Mouse (Mus musculus): ENCODE data around the gene Zc3h4.

The Zc3h4 gene

DNA sequence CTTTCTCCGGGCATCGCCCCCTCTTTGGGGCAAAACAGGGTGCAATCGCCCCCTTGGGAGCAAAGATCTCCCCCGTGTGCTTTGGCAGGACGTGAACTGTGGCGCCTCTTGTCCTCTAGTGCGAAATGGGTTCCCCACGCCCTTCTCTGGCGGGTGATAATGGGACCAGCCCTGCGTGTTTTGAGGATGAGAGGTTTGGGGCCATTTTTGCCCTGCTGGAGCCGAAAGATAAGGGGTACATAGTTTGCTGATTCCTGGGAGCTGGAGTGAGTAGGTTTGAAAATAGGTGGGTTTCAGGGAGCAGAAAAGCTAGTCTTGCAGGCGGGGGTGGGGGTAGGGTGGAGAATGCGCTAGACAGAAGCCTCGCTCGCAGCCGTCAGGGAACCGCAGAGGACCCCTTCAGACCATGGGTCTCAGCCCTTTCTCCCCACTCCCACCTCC, 1.3 kb downstream of the Zc3h4 start:
- peak; percentile 68 for DNase-seq

DNA sequence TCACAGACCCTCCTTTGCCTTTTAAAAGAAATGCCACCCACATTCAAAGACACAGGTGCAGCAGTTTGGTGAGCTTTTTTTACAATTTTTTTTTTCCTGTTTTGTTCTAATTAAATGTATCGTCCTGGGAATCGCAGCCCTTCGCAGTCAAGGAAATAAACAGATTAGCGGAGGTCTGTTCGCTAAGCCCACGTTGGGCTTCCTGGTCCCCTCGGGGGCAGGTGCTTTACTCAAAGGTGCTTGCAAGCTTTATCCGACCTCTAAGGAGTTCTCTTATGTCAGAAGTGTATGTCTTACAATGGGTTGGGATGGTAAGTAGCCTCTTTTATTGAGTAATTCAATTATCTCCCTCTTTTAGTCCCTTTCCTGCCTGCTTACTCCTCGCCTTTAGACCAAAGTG, 1.7 kb downstream of the Zc3h4 start:
- no peak for DNase-seq

DNA sequence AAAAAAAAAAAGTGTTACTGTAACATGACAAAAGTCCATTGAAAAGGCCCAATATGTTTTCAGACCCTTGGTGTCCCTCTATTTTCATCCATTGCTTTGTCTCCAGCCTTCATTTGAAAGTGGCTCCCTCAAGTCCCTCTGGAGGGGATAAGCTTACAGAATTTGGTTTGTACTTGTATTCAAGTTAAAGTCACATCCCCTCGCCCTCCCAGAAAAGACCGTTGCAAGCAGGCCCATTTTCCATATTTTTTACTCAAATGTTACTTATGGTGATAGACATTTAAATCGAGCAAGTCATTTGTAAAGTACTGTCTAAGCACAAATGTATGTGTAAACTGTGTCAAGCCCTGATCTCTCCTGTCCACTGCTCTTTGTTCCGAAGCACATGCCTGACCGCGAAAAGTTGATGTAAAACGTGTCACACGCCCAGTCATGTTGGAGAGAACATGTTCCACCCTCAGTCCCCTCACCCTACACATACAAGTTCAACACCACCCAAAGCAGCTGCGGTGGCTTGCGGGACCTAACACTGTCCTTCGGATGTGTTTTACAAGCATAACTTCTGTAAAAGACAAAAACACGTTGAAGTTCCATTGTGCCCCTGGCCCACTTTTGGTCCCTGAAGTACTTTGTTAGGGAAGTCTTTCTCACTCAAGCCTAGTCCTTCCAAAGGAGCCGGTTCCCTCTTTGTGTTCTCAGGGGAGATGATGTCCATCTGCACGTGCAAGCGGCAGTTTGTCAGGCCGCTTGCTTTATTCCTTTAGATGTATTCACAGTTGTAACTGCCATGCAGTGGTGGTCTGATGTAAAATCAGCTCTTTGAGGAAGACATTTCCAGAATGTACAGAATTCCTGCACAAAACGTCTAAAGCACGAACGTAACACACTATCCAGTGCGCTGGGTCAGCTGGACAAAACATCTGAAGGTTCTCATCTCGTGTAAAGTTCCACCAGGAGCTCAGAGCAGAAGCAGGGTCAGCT, 2.5 kb downstream of the Zc3h4 start:
- no peak for DNase-seq

DNA sequence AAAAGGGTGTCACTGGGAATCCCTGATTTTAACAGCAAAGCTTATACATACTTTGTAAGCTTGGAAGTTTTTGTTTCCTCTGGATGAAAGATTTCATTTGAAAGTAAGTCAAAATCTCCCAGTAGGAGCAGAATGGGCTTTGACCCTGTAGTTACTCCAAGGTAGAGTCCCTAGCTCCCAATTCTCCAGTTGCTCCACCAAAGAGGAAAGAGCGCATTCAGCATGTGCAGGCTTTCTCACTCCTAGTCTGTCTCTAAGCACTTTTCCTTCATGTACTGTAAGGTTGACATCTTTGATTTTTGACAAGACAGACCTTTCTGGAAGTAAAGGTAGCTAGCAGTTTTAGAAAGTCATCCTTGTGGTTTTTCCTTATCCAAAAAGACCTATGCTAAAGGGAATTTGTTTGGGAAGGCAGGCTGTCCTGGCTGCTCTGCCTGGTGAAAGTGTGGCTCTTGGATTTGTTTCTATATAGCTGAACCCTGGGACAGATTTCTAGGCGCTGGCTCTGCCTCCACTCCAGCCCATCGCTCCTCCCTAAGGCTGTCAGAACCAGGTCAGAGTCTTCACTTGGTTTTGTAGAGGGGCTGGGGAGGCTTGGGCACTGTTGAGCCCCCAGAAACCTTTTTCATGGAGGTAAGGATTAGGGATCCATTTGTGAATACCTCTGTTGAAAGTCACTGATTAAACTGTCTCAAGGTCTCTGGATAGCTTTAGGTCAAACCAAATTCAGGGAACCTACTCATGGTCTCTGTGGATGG, 3.8 kb downstream of the Zc3h4 start:
- DNase-seq: no peak

DNA sequence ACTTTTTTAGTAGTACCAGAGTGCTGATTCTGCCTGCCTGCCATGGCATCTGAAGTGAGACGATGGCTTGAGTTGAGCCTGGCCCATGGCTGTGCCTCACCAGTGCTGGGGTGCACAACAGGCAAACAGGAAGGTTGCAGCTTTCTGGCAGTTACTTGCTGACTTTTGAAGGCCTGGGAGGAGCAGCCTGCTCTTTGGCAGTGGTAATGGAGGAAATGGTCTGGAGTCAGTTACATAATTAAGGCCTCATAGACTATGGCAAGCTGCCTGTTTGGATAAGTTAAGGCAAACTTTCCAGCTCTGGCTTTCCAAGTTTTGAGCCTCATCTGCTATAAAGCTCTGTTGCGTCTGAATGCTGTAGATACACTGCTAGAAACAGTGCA, 4.4 kb downstream of the Zc3h4 start:
- peak; percentile 51 for DNase-seq

DNA sequence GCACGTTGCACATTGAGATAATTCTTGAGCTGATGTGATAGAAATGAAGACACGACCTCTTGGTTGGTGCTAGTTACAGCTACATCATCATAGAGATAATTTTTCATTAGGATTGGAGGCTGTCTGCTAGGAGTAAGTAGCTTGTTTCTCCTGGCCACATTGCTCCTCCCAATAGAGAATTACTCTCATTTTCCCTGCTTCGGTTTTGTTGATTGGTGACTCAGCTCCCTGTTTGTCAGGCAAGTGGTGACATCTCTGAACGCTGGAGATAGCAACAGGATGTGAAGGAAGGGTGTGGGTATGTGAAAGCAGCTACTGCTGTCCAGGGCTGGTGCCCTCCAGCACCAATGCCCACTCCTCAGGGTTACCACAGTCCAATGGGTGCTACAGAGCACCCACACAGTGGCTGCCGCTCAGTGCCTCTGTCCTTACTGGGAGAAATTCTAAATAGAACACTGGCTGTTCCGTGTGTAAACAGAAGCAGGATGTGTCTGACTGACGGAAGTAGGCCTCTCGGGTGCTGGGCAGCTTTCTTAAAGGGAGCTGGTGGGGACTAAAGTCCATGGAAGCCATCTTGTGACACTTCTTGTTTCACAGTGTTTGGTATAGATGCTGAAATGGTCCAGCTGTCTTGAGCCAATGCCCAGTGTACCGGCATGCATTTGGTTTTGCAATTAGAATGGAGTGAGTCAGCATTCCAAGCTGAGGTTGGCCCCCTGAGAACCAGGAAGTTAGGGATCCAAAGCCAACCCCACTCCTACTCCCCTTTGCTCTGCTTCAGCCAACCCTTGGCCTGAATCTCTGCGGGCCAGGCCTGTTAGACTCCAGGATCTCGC, 5.0 kb downstream of the Zc3h4 start:
- DNase-seq: no peak

DNA sequence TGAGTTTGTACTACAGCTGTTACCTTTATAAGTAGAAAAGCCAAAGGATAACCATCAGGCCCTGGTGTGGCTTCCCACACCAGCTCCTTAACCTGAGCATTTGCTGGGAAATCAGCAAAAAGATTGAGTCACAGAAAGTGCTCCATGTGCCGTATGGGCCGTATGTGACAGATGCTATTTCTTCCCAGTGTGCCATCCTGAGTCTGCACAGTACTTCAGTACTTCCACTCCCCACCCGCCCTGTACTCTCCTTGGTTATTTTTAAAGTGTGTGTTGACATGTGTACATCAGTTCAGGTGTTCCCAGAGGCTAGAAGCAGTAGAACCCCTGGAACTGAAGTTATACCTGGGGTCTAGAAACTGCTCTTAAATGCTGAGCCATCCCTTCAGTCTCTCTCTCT, 6.3 kb downstream of the Zc3h4 start:
- DNase-seq: no peak

DNA sequence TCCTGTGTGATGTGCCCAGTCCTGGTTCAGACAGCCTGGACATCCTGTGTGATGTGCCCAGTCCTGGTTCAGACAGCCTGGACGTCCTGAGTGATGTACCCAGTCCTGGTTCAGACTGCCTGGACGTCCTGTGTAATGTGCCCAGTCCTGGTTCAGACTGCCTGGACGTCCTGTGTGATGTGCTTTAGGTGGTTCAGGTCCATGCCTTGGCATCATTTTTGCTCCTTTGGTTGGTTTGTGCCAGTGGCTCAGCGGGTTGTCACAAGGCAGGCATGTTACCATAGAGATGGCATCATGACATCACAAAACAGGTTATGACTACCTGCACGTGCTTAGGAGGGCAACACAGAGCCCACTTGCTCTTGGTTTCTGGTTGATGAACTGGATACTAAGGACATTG, 10.4 kb downstream of the Zc3h4 start:
- no peak for DNase-seq

DNA sequence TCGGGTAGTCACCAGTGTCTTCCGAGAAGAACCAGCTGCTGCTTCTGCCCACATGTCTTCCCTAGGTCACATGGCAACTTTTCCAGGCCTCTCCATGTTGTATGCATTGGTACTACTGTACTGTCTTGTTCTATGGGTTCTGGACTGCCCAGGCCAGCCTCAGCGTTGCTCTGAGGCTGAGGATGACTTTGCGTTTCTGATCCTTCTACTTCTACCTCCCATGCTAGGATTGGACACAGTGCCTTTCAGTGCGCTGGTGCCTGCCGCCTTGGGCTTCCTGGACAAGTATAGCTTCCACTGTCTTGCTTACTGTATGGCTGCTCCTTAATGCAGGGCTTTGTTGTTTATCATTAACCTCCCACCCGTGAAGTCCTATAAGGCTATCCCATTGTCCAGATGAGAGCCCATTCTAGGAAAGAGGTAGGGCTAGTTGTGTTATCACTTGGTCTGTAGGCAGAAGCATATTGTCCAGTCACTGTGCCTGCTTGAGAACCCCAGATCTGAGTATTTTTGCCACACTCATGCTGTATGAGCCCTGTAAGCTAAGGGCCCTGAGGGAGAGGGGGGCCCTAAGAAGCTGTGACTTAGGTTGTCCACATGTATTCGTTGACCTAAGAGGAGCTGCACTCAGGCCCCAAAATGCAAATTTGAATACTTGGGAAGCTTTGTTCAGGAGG, 11.6 kb downstream of the Zc3h4 start:
- no peak for DNase-seq

DNA sequence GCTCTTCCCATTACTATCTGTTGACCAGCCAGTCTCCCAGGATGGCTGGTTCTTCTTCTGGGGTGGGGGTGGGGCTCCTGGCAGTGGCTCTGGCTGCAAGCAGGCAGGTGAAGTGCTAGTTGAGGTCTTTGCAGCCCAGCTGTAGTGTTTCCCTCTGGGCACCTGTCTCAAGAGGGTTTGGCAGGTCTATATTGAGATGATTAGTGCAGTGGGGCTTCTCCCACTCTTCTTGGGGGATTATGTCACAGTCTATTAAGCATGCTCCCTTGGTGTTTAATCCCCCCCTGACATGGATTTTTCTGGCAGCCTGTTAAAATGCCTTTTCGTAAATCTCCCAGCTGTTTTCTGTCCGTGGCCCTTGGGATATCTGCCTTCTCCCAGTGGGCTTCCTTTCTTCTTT, 12.2 kb downstream of the Zc3h4 start:
- no peak for DNase-seq

DNA sequence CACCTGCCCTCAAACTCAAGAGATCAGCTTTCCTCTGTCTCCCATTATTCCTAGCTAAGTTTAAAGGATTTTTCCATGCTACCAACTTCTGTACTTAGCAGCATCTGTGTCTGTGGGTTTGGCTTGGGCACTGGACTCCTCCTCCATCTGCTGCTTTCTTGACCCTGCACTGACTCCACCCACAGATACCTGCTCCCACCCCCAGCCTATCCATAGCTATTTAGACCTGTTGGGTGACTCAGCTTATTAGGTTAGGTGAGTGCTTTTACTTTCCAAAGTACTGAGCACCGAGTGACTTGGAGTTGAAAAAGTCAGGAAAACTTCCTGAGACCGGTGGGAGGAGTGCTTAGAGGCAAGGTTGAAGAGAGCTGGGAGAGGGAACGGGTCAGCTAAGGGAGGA, 14.7 kb downstream of the Zc3h4 start:
- DNase-seq: no peak

DNA sequence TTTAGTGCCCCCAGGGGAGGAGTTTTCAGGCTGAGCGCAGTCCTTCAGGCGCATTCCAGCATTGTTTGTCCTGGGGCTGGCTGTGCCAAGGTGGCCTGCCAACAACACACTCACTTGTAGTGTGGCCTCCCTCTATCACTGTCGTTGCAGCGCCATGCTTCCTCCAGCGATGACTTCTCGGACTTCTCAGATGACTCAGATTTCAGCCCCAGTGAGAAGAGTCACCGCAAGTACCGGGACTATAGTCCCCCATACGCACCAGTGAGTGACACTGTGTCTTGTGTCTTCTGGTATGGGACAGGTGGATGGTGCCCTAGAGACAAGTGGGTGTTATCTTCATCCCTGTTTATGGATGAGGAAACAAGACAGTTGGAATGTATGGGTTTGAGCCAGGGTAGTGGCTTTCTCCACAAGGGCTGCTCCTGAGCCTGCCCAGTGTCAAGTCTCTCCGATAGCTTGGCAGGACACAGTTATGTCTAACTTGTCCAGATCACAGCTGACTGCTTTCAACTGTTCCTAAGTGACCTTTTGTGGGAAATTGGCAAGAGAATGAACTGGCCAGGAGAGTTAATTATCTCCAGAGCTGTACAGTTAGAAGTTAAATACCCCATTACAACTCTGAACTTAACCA, 16.5 kb downstream of the Zc3h4 start:
- no peak for DNase-seq

DNA sequence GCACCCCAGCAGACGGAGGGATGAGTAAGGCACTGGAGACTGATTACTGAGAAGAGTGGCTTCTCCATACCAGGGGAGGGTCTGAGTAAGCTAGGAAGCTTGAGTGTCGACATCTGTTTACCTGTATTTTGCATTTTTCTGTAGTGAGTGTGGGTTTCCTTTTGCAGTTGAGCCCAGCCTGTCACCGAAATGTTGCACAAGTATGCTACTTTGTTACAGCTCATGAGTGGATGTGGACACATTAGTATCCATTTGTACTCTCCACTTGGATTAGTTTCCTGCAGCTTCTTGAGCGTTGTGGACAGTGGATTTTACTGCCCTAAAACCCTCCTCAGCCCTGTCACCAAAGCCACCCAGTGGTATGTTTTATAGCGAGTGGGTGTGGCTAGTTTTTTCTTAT, 18.0 kb downstream of the Zc3h4 start:
- DNase-seq: no peak

DNA sequence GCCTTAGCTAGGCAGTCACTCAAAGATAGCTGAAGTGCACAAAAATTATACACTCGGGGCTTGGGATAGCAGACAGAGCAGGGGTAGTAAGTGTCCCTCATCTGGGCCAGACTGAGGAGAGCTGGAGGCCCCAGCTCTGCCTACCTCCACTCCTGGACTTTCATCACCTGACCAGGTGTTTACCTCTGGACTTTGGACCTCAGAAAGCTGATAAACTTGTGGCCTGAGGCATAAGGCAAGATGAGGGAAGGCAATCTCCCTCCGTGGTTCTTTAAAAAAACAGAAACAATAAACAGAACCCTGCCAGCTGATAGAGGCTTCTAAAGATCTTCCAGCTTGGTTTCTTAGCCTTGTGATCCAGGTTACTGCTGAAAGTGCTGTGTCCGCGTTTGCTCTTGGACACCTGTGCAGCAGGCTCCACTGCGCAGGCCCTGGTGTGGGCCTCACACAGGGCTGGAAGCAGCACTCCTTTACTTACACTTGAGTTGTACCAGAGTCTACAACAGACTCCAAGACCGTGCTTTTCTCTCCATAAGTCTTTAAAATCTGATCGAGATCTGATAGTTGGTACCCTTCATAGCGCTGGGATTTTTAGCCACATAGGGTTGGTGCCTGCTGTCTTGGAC, 19.9 kb downstream of the Zc3h4 start:
- no peak for DNase-seq

DNA sequence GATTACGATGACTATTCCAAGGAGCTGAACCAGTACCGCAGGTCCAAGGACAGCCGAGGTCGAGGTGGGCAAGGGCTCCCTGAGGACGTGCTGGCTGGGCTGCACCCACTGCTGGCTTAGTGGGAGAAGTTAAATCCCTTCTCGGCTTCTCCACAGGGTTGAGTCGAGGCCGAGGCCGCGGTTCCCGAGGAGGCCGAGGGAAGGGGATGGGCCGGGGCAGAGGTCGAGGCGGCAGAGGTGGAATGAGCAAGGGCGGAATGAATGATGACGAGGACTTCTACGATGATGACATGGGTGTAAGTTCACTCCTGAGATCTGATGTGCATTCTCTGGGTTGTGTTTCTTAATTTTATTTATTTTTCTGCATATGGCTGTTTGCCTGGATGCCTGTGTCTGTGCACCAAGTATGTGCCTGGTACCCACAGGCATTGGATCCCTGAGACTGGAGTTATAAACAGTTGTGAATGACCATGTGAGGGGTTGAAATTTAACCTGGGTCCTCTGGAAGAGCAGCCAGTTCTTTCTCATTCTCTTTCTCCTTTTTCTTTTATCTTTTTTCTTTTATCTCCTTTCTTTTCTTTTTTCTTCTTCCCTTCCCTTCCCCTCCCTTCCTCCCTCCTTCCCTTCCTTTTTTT, 21.6 kb downstream of the Zc3h4 start:
- DNase-seq: no peak

DNA sequence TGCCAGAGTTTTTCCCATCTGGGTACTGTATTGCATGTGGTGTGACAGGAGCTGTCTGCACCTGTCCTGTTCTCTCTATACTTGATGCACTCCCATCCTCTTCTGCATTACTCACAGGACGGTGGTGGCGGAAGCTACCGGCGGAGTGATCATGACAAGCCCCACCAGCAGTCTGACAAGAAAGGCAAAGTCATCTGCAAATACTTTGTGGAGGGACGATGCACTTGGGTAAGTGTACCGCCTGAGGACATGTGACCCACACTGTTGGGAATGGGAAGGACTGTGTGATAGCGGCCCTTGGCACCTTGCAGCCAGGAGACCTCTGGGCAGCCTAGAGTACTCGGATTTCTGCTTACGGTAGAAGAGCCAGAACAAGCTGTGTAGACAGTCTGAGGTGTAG, 23.0 kb downstream of the Zc3h4 start:
- DNase-seq: no peak

DNA sequence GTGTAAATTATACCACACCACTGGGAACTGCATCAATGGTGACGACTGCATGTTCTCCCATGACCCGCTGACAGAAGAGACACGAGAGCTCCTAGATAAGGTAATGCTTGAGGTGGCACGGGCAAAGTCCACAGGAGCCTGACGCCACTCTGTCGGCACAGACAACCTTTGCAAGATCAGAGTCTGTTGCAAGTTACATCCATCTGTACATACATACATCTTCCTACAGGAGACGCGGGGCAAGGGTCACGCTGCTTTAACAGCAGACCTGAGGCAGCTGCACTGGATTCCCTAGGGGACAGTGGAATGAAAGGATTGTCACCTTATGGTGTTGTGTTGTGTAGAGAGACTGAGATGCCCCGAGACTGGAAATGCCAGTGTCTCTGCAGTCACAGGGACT, 25.0 kb downstream of the Zc3h4 start:
- DNase-seq: no peak

DNA sequence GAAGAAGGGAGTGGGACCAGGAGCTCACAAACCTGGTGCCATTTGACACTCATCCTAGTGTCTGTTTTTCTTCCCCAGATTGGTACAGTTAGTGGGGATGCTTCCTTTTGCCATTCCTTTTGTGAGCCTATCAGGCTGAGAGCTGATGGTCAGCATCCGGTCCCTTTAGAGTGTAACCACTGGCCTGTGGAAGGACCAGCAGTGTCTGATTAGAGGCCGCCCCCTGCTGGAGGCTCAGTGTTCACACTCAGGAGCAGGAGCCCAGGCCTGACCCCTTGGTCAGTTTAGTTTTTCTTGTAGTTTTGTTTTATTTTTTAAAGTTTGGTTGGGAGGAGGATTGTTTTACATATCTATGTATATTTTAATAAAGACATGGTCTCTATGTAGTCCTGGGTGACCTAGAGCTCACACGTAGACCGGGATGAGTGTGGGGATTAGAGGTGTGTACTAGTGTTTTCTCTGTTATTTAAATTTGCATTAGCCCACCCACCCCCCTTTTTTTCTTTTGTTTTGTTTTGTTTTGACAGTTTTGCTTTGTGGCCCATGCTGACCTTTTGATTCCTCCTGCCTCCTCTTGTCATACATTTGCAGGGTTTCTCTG, 25.5 kb downstream of the Zc3h4 start:
- peak; percentile 66 for DNase-seq

DNA sequence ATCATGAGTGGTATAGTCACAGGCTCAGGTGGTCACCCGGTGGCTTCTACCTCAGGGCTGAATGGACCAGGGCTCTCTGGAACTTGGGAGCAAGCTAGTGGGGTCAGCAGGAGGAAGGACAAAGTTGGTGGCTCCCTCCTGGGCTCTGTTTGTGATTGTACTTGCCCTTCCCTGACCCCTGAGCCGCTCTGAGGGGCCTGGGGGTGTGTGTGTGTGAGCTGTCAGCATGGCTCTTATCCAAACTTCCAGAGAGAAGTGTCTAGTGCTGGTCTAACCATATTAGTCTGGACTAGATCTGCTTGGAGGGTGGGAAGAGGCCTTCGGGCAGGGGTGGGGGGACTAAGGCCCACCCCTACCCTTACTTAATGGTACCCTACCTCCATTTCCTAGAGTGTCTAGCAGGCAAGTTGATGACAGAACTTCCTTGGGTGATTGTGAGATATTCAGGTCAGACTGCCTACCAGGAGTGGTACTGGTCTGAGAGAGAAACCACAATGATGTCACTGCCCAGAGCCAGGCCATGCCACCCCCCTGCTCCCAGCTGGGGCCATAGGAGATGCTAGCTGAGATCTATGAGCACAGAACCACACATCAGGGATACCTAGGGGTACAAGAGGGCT, 32.8 kb downstream of the Zc3h4 start:
- no peak for DNase-seq

DNA sequence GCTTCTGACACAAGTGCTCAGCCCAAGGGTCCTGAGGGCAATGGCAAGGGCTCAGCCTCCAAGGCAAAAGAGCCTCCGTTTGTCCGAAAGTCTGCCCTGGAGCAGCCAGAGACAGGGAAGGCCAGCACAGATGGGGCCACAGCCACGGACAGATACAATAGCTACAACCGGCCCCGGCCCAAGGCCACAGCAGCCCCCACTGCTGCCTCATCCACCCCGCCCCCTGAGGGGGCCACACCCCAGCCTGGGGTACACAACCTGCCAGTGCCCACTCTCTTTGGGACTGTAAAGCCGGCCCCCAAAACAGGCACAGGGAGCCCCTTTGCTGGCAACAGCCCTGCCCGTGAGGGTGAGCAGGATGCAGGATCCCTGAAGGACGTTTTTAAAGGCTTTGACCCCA, 34.4 kb downstream of the Zc3h4 start:
- no peak for DNase-seq
